Mouse (Mus musculus) bone marrow, adult 2 months (tissue): ENCODE results near the gene 1190005I06Rik.
A peak's percentile ranks its signal among the peaks of the same experiment; 100 is the strongest.

Source experiments
- CTCF ChIP-seq: fragments of 200-500 bp; IDR thresholded peaks from 2 replicates; pipeline ENCODE4 v1.5.1; 2011; ENCODE audit warnings: low read length, control low read depth; ENCODE audit not compliant: control insufficient read depth, insufficient read depth
- POLR2A ChIP-seq: fragments of 200-500 bp; IDR thresholded peaks from 2 replicates; pipeline ENCODE4 v1.6.1; 2011; ENCODE audit warnings: low read depth, mild to moderate bottlenecking, control low read depth, low read length, borderline replicate concordance; ENCODE audit not compliant: control insufficient read depth

DNA sequence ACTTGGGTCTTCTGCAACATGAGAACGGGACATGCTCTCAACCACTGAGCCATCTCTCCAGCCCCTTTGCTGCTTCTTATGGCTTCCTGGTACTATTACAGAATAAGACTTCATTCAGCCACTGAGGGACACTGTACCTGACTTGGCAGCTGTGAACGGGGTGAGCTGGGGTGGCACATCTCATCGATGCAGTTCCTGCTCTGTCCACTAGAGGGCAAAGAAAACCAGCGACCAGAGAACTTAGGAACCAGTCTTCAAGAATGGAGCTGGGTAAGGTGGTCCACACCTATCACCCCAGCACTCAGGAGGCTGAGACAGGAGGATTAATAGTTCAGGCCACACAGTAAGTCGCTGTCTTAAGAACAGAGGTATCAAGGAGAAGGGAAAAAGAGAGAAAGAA lies 51.5 kb downstream of the 1190005I06Rik start:
- no peak for TF ChIP-seq POLR2A
- peak; percentile 86 for TF ChIP-seq CTCF
